Mouse (Mus musculus) midbrain, embryonic 14.5 days (tissue): ENCODE measurements at regions not wholly inside any gene's neighbourhood (a gene's known extent, or its start where the extent isn't known, plus 50 kb on each side); places are given as distances from the start of the nearest gene placed in this dataset.

ENCODE experiments used
- ATAC-seq: fragments of 200-750 bp; cut with Nextera tagmentation; 2 replicates; pipeline ENCODE4 v1.8.0; 2017; ENCODE audit warnings: moderate number of reproducible peaks, moderate library complexity; ENCODE audit not compliant: low FRiP score, low TSS enrichment
- DNase-seq: peaks from one replicate; pipeline ENCODE4 v3.0.0-alpha.2; 2015
- H3K27ac ChIP-seq: fragments of 300-500 bp; sonication (generic); replicated peaks from 2 replicates; pipeline ENCODE4 v1.5.1; 2014; ENCODE audit warnings: mild to moderate bottlenecking, low read depth, low read length, moderate library complexity
- H3K27me3 ChIP-seq: fragments of 300-500 bp; sonication (generic); 2 replicates; pipeline ENCODE4 v1.6.1; 2014; ENCODE audit warnings: low read length, control low read depth, mixed read lengths; ENCODE audit not compliant: control insufficient read depth, insufficient read depth
- H3K36me3 ChIP-seq: fragments of 300-500 bp; sonication (generic); 2 replicates; pipeline ENCODE4 v1.6.1; 2014; ENCODE audit warnings: low read length, control low read depth; ENCODE audit not compliant: control insufficient read depth, insufficient read depth
- H3K4me1 ChIP-seq: fragments of 300-500 bp; sonication (generic); 2 replicates; pipeline ENCODE4 v1.6.1; 2014; ENCODE audit warnings: mild to moderate bottlenecking, antibody characterized with exemption, low read length, control low read depth; ENCODE audit not compliant: control insufficient read depth, insufficient read depth
- H3K4me2 ChIP-seq: fragments of 300-500 bp; sonication (generic); 2 replicates; pipeline ENCODE4 v1.6.1; 2014; ENCODE audit warnings: mild to moderate bottlenecking, low read length, moderate library complexity
- H3K4me3 ChIP-seq: fragments of 300-500 bp; sonication (generic); replicated peaks from 2 replicates; pipeline ENCODE4 v1.5.1; 2014; ENCODE audit warnings: low read depth, low read length
- H3K9ac ChIP-seq: fragments of 300-500 bp; sonication (generic); replicated peaks from 2 replicates; pipeline ENCODE4 v1.6.1; 2014; ENCODE audit warnings: mild to moderate bottlenecking, low read length, moderate library complexity
- H3K9me3 ChIP-seq: fragments of 300-500 bp; sonication (generic); 2 replicates; pipeline ENCODE4 v1.6.1; 2016; ENCODE audit warnings: low read length, control low read depth, mixed read lengths; ENCODE audit not compliant: control insufficient read depth
- WGBS: fragments of 180-500 bp; shearing (Covaris S2); extraction: QIAGEN DNeasy Blood & Tissue Kit; methylation state at CpG from one replicate; pipeline ENCODE4 v1.1.7; 2014; 5-methylcytosine and 5-hydroxymethylcytosine counted together

- DNase-seq, result no peak
These were observed 4841.7 kb upstream of the Gm7489 start for GRCm38 (mm10) chr15:49043035-49043434.

GRCm38 (mm10) chr15:49065069-49065468, 4819.6 kb upstream of the Gm7489 start:
- DNase-seq (no peak), ATAC-seq (no peak)
- Histone ChIP-seq H3K9me3 (no peaks in the 10 kb centered on the region), H3K4me3 (no peak overlapping the region), H3K4me1 (no peaks in the 10 kb centered on the region), H3K36me3 (no peaks in the 10 kb centered on the region), H3K27me3 (no peaks in the 10 kb centered on the region), H3K9ac (no peak overlapping the region), H3K27ac (no peak overlapping the region), H3K4me2 (no peak overlapping the region)
- 88% methylated on average over 1 of the region's 1 CpGs for WGBS

More at GRCm38 (mm10) chr15:49043035-49043434, 4841.7 kb upstream of the Gm7489 start:
- H3K27me3 ChIP-seq, result no peaks in the 10 kb centered on the region
- WGBS, result 86% methylated on average over 2 of the region's 2 CpGs
- no peak for ATAC-seq
- H3K27ac ChIP-seq, result no peak overlapping the region
- no peak overlapping the region for H3K4me3 ChIP-seq
- no peak overlapping the region for H3K4me2 ChIP-seq
- no peaks in the 10 kb centered on the region for H3K9me3 ChIP-seq
- no peaks in the 10 kb centered on the region for H3K36me3 ChIP-seq
- no peaks in the 10 kb centered on the region for H3K4me1 ChIP-seq
- no peak overlapping the region for H3K9ac ChIP-seq

GRCm38 (mm10) chr15:49065875-49066274, 4818.8 kb upstream of the Gm7489 start:
- ATAC-seq (no peak), DNase-seq (peak; percentile 53)
- H3K9me3 ChIP-seq, result no peaks in the 10 kb centered on the region
- H3K4me3 ChIP-seq, result no peak overlapping the region
- no peaks in the 10 kb centered on the region for H3K4me1 ChIP-seq
- no peak overlapping the region for H3K27ac ChIP-seq
- no peak overlapping the region for H3K9ac ChIP-seq
- H3K27me3 ChIP-seq, result no peaks in the 10 kb centered on the region
- no peaks in the 10 kb centered on the region for H3K36me3 ChIP-seq
- no peak overlapping the region for H3K4me2 ChIP-seq

GRCm38 (mm10) chr15:49066367-49066766, 4818.3 kb upstream of the Gm7489 start:
- no peaks in the 10 kb centered on the region for H3K4me1 ChIP-seq
- ATAC-seq, result no peak
- no peaks in the 10 kb centered on the region for H3K27me3 ChIP-seq
- H3K9me3 ChIP-seq, result no peaks in the 10 kb centered on the region
- no peaks in the 10 kb centered on the region for H3K36me3 ChIP-seq
- WGBS, result 79% methylated on average over 2 of the region's 2 CpGs
- no peak for DNase-seq
- no peak overlapping the region for H3K4me3 ChIP-seq
- H3K27ac ChIP-seq, result no peak overlapping the region
- no peak overlapping the region for H3K4me2 ChIP-seq
- H3K9ac ChIP-seq, result no peak overlapping the region
